Mouse (Mus musculus) forelimb bud, embryonic 11.5 days (tissue): ENCODE data around the gene Pcdh7.
A peak's percentile ranks its signal among the peaks of the same experiment; 100 is the strongest.
"Not testable (repeated sequence)": the region's sequence is repeated elsewhere in the genome, so short reads cannot be mapped to it uniquely, and the experiment has no call there.

Source experiments
- DNase-seq: peaks from one replicate; pipeline ENCODE4 v3.0.0-alpha.2; 2012; ENCODE audit warnings: low read depth, low spot score

Gene Pcdh7

DNA sequence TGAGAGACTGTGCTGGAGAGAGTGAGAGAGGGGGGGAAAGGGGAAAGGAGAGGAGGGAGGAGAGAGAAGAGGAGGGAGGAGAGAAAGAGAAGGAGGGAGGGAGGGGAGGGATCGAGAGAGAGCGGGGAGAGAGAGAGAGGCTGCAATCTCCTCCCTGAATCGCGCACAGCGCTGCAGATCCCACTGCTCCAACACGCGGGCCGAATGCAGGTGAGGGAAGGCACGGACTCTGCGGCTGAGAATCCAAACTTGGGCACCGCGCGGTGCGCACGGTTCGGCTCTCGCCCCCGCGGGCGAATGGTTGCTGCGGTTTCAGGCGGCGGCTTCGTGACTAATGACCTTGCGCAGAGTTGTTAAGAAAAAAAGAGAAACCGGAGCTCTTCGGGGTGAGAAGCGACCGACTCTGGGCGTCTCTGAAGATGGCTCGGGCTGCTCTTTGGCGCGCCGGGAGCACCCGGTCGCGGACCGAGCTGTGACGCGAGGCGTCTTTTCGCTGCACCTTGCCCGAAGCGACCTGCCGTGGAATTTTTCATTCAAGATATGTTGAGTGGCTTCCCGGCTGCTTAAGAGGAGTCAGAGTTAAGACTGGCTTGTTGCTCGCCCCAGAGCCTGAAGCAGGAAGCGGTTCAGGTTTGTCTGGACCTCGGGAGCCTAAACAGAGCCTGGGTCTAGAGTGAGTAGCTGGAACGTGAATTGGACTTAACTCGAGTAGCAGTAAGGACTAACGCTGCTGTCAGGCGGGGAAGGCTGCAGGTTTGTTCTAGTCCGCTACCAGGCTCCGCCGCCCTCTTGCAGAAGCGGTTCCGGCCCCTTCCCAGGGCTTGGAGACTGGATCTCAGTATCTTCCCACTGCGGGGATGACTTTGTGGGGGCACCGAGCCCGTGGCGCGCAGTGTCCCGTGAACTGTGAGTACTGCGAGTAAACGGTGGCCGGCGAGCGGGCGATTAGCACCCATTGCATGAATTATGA lies at the start of gene Pcdh7:
Gene Pcdh7, plus strand, starts transcription at position 62 of the 970 bp plus-strand sequence.
- peak; percentile 65 for DNase-seq

DNA sequence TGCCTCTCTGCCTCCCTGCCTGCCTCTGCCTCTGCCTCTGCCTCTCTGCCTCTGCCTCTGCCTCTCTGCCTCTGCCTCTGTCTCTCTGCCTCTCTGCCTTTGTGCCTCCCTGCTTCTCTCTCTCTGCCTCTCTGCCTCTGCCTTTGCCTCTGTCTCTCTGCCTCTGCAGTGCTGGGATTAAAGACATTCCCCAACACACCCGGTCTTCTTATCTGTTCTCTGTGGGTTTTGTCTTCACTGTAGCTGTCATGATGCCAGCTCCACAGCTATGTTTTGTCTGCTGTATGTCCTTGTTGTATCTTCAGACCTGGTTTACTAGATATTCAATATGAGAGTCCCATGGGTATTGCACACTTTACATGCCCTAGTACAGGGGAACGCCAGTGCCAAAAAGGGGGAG lies 40.8 kb upstream of the Pcdh7 start:
- DNase-seq = not testable (repeated sequence)

- no peak for DNase-seq
Measured at GRCm38 (mm10) chr5:57708396-57708795, 9.4 kb upstream of the Pcdh7 start.

DNA sequence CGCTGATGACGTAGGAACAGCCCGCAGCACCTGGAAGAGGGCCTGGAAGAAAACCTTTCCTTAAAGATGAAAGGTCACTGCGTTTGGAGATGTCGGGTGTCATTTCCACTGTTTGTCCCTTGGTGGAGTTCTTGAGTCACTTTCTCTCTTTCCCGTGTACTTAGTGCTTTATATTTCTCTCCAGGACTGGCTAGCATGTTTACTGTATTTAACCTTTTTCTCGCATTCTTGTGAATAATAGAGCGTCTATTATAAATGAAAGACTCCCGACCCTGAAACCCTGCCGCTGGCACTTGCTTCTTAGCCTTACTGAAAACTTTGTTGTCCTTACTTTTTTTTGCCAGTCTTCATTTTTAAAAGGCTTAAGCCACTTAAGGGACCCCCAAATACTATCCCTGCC lies 3.8 kb upstream of the Pcdh7 start:
- peak; percentile 57 for DNase-seq

DNA sequence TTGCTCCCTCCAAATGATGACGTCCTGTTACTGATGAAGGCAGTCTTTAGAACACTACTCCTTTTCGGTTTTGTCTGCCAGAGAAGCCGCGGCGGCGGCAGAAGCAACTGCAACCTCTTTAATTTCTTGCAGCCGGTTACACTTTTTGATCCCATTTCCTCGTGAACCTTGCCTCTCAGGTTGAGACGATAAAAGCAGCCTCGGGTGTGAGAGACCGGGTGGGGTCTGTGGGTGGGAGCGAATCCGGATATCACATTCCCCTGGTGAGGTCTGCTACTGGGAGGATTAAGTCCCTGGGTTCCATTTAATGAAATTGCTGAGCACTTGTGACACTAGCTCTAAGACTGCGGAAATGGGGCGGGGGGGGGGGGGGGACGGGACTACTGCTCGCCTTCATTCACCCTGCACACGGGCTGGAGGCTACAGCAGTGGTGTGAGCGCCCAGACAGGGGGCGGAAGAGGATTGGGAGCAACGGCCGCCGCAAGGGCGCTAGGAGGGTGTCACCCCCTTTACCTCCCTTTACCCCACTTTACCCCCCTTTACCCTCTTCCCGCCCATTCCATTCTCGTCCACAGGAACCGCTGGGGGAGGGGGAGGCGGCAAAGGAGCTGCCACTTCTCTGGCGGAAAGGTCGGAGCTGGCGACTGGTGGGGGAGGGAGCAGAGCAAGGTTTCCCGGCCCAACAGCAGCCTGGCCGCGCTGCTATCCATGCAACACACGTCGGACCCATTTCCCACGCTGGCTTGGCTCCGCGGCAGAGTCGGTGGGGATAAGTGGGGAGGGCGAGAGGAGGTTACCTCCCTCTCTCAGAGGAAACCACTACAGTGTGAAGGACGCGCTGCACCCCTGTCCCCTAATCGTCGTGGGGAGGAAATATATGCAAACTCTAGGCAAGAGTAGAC lies 2.9 kb upstream of the Pcdh7 start:
- DNase-seq = peak; percentile 78

GRCm38 (mm10) chr5:57715524-57716400 lies 2.0 kb upstream of the Pcdh7 start:
- peak; percentile 80 for DNase-seq

GRCm38 (mm10) chr5:57716421-57717237 lies 1.1 kb upstream of the Pcdh7 start:
- DNase-seq = peak; percentile 64

DNA sequence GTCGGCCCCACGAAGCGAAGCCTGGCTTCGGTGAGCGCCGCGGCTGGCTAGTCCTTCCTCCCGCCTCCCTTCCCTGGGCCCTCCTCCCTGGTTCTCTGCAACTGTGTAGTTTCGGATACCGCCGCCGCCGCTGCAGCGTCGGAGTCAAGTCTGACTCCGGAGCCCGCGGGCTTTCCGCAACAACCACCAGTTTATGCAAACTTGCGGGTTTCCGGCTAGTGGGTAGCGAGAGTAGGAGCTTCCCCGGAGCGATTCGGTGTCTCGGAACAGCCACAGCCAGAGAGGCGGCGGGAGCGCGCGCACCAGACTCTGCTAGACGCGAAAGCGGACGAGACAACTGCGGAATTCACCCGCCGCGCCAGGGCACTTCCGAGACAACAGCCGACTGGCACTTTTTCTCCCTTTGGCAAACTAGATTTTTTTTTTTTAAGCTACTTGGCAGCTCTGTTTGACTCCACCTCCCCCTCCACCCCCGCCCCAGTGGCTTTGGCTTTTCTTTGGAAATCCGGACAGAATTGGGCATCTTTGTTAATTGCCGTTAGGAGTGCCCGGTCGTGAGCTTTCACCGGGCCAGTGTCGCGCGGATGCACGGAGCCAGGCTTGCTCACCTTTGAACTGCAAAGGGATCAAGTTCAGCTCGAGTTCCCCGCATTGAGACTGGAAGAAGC lies 395 bp upstream of the Pcdh7 start:
- DNase-seq = peak; percentile 59

- DNase-seq = peak; percentile 25
Measured at GRCm38 (mm10) chr5:57718876-57719593, 1.3 kb downstream of the Pcdh7 start.

DNA sequence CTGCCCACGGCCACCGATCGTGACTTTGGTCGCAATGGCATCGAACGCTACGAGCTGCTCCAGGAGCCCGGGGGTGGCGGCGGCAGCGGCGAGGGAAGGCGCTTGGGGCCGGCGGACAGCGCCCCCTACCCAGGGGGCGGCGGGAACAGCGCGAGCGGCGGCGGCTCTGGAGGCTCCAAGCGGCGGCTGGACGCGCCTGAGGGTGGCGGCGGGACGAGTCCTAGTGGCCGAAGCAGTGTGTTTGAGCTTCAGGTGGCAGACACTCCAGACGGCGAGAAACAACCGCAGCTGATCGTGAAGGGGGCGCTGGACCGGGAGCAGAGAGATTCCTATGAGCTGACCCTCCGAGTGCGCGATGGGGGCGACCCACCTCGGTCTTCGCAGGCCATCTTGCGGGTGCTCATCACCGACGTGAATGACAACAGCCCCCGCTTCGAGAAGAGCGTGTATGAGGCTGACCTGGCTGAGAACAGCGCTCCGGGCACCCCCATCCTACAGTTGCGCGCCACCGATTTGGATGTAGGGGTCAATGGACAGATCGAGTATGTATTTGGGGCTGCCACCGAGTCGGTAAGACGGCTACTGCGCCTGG lies 1.9 kb downstream of the Pcdh7 start:
- DNase-seq = peak; percentile 30

- no peak for DNase-seq
Measured at GRCm38 (mm10) chr5:57720206-57720880, 2.6 kb downstream of the Pcdh7 start.

GRCm38 (mm10) chr5:57721148-57721712 lies 3.5 kb downstream of the Pcdh7 start:
- no peak for DNase-seq

DNA sequence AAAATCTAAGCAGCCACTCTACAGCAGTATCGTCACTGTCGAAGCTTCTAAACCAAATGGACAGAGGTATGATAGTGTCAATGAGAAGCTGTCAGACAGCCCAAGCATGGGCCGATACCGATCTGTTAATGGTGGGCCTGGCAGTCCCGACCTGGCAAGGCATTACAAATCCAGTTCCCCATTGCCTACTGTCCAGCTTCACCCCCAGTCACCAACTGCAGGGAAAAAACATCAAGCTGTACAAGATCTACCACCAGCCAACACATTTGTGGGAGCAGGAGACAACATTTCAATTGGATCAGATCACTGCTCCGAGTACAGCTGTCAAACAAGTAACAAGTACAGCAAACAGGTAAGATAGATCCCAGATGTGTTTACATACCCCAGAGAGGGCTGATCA lies 4.2 kb downstream of the Pcdh7 start:
- DNase-seq = no peak

GRCm38 (mm10) chr5:57733451-57733850 lies 15.7 kb downstream of the Pcdh7 start:
- DNase-seq = no peak

GRCm38 (mm10) chr5:57735723-57736122 lies 18.0 kb downstream of the Pcdh7 start:
- no peak for DNase-seq

GRCm38 (mm10) chr5:57742924-57743323 lies 25.2 kb downstream of the Pcdh7 start:
- no peak for DNase-seq

- no peak for DNase-seq
Measured at GRCm38 (mm10) chr5:57743956-57744661, 26.3 kb downstream of the Pcdh7 start.
